Mouse (Mus musculus) adrenal gland, adult 8-10 months (tissue): ENCODE results near the gene E330009J07Rik. TPM values are rescaled to one million over a fixed set of nuclear protein-coding genes. Genes with fewer than 3 reads are reported as not detected.

ENCODE experiments used
- DNase-seq: peaks from one replicate; pipeline ENCODE4 v3.0.0; 2022
- total RNA-seq, 4 experiments: library from RNA; stranded (reverse); gene quantifications; 2 replicates each; pipeline ENCODE4 v1.2.4; 2022

E330009J07Rik gene
- total RNA-seq, 4 experiments from 2014 or later, result 16.5 to 19.3 (median 18.1) TPM

DNA sequence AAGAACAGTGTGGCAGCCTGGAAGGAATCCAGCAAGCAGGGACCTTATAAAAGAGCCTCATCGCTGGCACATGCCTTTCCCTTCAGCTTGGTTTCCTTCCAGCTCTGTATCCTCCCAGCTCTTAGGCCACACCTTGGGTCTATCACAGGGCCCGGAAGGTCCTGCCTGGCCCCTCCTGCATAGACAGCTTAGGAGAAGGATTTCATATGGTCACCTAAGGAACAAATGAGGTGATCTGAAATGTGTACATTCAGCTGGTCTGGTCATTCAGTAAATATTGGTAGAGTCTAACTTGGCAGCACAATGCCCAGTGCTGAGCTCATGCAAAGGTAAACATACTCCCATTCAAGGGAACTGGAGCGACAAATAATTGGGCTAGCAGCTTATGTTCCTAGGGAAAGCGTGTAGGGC lies 6.4 kb downstream of the E330009J07Rik start:
- DNase-seq, result no peak

DNA sequence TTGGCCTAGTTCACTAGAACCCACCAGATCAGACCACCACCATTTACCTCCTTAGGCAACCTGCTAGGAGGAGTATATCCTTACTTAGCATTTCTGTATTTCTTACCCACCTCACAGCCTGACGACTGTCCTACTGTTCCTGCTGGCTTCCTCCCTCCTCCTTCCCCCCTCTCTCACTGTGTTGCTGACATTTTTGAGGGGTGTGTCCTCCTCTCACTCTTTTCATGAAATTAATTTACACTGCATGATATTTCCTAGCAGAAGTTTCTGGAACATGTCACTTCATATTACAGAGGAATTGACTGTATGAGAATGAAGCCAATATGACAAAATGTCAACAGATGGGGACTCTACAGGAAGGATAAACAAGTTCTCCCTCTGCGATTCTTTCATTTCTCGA lies 7.2 kb downstream of the E330009J07Rik start:
- DNase-seq, result no peak

DNA sequence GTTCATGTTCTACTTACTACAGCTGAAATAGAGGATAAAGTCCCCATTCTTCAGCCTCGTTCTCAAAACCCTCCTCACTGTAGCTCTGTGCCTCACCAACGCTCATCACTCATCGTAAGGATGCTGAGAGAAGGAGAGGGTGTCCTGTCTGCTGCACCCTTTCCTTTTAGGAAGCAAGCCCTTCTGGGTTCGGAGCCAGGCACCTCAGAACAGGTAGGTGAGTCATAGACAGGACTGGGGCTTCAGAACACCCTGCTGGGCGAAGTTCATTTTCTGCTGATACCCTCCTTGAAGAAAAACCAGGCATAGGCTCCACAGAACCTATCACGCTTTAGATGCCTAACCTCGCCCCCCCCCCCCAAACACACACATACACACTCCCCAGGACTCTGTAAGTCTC lies 8.5 kb downstream of the E330009J07Rik start:
- DNase-seq, result no peak

DNA sequence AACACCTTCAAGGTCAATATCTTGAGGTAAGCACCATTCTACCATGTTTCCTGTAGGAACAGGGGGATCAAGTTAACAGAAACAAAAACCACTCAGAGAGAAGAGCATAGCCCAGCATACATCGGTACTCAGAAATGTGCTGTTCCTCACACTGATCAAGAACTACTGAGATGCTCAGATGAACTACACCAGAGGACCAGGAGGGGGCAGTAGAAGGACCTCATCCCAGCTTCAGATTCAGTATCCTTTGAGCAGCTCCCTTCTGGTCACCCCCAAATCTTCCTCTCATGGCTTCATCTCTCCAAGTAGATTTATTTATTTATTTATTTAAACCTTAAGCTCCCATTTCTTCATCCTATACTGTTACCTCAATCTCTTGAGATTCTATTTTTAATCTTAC lies 12.2 kb downstream of the E330009J07Rik start:
- no peak for DNase-seq

DNA sequence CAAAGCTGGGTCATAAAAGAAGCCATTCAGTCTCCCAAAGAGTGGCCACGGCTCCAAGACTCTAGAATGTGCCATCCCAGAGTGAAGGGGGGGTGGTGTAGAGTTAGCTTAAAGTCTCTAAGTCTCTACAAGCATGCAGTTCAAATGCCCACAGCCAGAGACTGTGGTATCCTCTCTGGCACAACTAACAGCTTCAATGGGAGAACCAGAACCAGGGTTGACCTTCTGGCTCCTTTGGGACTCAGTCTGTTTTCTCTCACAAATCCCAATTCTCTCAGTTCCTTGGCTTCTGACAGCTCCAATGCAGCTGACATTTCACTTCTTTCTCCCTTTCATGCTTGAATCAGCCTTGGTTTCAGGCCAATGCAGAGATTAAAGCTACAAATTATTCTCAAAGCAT lies 12.9 kb downstream of the E330009J07Rik start:
- DNase-seq, result no peak

DNA sequence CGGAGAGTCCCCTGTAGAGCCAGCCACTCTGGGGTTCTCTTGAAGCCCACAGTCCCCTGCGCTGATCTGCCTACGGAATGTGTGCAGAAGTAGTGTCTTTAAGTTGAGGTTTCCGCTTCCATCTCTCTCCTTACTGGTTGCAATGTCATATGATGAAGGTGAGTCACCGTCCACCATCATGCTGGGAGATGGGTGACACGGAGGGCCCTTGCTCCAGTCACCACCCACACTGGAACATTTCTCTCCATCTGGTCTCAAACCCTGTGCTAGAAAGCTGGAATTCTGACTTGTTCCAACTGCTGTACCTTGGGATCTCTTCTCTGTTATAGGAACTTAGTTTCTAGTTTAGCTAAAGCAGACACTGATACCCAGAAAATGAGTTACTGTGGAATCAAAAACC lies 14.8 kb downstream of the E330009J07Rik start:
- no peak for DNase-seq

DNA sequence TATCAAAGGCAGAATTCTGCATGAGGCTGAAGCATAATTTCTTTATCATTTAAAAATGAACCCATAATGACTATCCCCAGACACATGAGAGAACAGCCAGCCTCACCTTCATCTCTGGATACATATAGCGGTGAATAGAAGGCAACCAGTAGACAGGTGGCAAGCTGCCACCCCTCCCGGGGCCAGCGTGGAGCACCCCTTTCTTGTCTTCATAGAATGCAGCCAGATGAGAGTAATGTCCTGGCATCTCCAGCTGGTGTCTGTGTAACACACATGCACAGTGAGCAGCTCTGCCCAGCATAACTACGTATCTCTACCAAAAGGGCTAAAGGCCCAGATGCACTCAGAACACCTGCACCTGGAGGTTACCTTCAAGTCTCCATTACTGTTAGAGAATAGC lies 17.5 kb downstream of the E330009J07Rik start:
- no peak for DNase-seq

DNA sequence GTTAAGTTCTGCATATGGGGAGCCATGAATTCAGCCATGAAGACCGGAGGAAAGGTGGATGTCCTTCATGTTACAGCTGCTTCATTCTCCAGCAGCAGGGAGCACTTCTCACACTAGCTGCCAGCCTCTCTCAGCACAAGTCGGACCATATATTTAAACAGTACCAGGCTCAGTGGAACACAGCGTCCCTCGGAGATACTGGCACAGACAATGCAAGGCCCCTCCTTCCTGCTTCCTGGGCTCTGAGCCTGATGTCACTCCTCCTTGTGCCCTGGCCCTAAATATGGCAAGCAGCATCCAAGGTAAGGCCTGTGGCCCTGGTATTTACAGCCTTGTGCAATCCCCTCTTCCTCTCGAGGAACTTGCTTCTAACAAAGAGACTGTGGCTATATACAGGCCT lies 20.1 kb downstream of the E330009J07Rik start:
- no peak for DNase-seq

DNA sequence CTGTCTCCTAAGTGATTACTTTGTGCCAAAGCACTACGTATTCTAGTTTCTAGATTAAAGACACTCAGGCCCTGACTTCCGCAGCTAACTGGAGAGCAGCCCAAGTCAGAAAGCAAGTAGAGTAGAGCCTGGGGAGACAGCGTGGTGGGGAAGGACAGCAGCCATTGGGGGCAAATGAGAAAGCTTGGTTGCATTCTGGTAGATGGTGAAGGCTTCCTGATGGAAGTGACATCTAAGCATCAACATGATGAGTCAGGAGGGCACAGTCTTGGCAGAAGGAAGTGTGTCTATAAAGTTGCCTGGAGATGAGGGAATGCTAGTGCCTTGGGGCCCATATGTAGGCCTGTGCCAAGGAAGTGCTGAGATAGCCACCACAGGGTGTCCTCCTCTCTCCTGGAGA lies 22.4 kb downstream of the E330009J07Rik start:
- DNase-seq, result no peak

DNA sequence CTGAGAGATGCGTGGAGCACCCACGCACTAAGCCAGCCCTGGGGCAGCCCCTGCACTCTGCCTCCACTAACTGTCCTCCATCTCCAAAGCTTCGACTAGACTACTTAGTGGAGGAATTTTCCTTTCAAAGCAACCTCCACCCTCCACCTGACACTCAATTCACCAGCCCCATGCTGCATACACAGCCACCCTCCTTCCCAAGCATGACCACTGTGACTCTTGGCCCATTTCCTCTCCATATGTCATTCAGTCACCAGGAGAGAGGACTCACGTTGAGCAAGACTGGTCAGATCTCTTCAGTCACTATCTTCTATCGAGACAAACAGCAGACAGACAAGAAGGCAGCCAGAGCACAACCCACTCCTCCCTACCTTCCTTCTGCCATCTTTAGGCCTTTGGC lies 22.9 kb downstream of the E330009J07Rik start:
- no peak for DNase-seq

DNA sequence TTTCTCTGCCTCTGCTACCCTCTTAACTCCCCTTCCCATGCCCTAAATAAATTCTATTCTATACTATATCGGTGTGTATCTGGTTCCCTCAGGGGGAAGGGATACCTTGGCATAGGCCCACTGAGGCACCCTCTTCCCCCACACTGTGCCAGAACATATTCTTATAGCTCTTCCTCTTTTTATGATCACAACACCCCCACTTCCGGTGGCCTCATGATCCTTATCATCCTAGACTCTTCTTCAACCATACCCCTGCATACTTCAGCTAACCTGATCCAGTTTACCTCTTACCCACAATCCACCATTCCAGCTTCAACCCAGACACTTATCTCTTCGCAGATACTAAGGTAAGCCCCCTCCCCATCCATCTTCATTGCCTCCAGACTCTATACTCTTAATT lies 24.9 kb downstream of the E330009J07Rik start:
- no peak for DNase-seq

DNA sequence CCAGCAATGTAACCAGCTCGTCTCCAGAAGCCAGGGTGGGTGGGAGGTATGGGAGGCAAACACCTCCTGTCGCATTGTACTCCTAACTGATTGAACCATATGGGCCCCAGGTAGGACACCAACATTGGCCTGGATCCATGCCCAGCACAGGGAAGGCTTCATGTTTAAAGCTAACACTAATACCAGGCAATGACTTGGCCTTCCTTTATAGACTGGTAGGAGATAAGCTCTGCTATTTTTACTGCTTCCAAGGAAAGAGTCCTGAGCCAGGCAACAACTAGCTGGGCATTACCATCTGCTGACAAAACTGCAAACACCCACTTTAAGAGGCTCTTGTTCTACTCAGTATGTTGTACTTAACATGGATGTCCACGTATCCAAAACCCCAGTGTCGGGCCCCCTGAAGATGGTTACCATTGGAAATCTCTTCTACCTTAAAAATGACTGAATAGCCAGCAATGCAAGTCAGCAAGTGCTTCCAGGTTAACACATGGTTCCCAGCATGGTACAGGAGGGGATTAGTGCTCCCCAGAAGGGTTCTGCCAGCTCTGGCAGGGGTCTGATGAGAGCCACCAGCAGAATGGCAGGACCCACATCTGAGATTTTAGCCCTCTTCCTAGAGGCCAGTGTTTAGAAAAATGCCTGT lies 32.2 kb downstream of the E330009J07Rik start:
- DNase-seq, result no peak

DNA sequence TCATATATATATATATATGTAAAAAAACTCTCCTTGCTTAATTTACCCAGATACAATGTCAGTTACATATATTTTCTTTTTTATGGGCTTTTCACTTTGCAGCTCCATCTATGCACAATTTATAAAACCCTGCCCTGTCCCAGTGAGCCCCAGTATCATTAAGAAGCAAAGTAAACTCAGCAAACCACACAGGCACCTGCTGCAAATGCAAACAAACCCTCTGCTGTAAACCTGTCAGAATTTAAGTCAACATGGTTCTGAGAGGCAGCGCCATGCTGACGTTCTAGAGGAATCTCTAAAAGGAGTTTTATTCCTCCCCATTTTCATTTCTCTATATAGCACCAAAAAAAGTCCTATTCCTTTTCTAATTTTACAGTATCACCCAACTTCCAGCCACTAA lies 33.9 kb downstream of the E330009J07Rik start:
- DNase-seq, result no peak

DNA sequence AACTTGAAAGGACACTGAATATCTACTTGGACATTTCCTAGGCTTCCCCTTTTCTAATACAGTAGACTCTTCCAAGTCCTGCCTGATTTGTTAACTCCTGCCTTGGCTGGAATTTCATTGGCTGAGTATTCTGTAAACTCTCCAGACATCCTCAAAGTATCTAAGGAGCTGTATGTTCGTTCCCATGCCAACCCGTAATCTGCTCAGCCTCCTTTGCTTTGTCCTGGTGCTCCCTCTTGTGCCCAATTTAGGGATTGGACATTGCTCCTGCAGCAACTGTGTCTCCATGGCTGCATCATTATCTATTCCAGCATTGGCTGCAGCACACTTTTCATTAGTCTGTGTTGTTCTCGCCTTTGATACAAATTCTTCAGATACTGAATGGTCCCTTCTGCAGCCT lies 42.7 kb downstream of the E330009J07Rik start:
- DNase-seq, result peak; percentile 47

DNA sequence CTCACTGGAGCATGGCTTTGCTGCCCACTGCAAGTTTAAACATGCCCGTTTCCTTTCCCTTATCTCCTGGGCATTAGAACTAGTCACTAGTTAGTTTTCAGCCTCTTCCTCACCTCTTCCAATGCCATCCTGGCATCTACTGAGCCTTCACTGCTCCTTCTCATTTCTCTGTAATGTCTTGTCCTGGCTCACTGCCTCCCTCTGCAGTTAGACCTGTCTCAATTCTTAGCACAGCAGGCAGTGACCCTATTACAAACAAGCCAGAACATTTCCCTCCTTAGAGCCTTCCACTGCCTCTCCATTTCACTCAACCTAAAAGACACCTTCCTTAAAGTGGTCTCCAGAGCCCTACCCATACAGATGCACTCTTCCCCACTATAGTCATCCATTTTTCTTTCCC lies 45.0 kb downstream of the E330009J07Rik start:
- no peak for DNase-seq

DNA sequence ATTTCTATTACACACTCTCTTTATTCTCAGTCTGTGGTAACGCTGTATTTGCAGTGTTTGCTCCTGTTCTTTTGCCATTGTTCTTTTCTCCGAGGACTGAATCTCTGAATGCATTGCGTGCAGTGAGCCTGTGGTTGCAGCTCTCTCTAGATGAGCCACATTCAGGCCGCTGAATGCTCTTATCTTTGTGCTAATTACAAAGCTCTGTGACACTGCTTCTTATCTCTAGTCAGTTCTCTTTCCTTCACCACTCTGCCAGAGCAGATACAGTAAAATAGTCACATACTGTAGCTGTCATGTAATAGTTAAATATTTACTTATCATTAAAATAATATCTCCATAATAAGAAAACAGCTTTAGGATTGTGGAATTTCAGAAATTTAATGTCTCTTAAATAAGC lies 47.3 kb downstream of the E330009J07Rik start:
- DNase-seq, result no peak

DNA sequence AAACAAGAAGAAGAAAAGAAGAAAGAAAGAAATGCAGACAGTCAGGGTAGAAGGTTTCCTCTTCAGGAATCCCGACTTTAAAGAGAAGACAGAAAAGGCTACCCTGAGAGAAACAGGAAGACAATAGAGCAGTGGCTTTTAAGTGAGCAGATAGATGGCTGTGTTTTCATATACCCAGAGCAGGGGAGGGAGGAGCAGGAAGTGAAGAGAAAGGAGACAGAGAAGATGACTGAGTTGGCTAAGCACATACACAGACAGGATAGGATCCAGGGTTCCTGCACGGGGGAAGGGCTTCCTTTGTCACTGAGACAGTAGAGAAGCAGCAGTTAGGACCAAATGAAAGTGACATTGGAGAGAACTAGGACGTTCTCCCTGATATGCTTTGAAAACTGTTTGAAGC lies 50.3 kb downstream of the E330009J07Rik start:
- DNase-seq, result no peak

DNA sequence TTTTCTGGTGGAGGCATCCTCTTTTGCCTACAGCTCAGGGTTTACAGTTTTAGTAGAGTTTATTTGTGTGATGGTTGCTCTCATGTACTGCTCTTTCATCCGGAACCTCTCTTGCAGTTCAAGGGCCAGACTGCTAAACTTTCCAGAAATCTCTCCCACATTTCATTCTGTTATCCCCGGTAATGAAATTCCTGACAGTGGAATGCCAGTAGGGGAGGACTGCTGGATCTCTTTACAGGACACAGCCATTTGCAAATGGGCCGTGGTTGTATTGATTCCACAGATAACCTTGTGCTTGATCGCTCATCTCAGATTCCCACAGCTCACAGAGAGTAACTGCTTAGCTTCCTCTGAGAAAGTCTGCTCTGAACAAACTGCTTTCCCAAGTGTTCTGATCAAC lies 54.0 kb downstream of the E330009J07Rik start:
- no peak for DNase-seq

DNA sequence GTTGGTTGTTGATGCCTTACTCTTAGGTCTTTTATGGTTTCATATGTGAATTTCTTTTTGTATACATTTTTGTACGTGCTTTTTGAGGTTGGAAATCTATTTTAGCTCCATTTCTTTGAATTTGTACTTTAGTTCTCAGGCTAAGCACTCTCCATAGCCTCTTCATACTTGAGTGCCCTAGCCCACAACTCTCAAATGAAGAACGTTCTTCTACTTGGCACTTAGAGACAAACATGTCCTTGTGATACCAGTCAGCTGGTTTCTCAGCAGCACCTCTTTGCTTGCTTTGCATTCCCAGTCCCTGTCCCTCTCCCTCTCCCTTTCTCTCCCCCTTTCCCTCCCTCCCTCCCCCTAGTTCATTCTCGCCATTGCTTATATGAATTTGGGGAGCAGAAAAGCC lies 55.8 kb downstream of the E330009J07Rik start:
- no peak for DNase-seq

DNA sequence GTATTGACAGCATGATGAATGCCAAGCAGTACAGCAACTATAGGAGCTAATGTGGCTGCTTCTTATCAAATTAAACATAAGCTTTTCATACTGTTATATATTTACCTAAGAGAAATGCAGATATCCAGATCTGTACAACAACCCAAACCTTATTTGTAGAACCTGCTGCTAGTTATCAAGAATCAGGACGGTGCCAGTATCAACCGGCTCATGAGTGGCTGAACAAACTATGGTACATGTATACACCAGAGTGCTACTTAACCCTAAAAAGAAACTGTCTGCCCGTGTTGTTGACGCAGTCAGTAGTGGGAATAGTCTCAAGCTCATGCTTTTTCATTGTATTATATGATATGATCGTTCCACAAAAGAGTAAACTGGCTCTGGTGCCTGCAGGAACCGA lies 64.9 kb downstream of the E330009J07Rik start:
- DNase-seq, result no peak

DNA sequence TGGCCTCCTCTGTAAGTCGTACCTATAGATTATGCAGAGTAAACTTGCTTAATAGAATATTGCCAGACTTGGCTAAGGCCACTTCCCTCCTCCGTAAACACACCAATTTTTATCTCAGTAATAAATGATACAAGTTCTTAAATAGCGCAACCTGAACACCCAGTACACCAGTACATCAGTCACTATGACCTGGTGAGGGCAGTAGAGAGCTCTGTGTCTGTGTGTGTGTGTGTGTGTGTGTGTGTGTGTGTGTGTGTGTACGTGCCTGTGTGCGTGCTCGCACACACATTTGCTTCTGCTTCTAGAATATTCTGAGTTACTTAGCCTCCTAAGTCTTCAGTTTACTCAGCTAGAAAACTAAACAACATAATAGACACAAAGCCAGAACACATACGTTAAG lies 82.6 kb downstream of the E330009J07Rik start:
- no peak for DNase-seq
